Mouse (Mus musculus): ENCODE measurements around the gene Car3. TPM values are rescaled to one million over a fixed set of nuclear protein-coding genes. Genes with fewer than 3 reads are reported as not detected.
A peak's percentile ranks its signal among the peaks of the same experiment; 100 is the strongest.

Car3 gene
- polyA plus RNA-seq, 1 experiment from 2014 or later = 26.8 TPM

GRCm38 (mm10) chr3:14911992-14912582, 48.8 kb downstream of the Car3 start:
- Histone ChIP-seq H3K36me3 (ENCODE audit: control insufficient read depth, insufficient read depth, low read length) (no peaks in the 10 kb centered on the region), H3K4me3 (ENCODE audit: low read length) (no peak overlapping the region), H3K27ac (ENCODE audit: low read depth, low read length) (no peak overlapping the region), H3K4me1 (ENCODE audit: control insufficient read depth, insufficient read depth, low read length) (no peaks in the 10 kb centered on the region), H3K9ac (ENCODE audit: low read depth, low read length) (no peak overlapping the region), H3K27me3 (ENCODE audit: control insufficient read depth, insufficient read depth, low read length) (no peaks in the 10 kb centered on the region), H3K9me3 (ENCODE audit: control insufficient read depth, low read length) (no peaks in the 10 kb centered on the region), H3K4me2 (replicated peaks; ENCODE audit: low read depth, low read length) (no peak overlapping the region)
- peak; percentile 71; the same call in 1 of the 2 replicates for ATAC-seq (ENCODE audit: low FRiP score, low TSS enrichment)
- 54% methylated on average over 4 of the region's 4 CpGs for WGBS

- no peaks in the 10 kb centered on the region for H3K9me3 ChIP-seq (ENCODE audit: control insufficient read depth, low read length)
- no peaks in the 10 kb centered on the region for H3K4me1 ChIP-seq (ENCODE audit: control insufficient read depth, insufficient read depth, low read length)
- no peak overlapping the region for H3K4me2 ChIP-seq (replicated peaks; ENCODE audit: low read depth, low read length)
- no peak overlapping the region for H3K27ac ChIP-seq (ENCODE audit: low read depth, low read length)
- ATAC-seq (ENCODE audit: low FRiP score, low TSS enrichment) = no peak
- no peak overlapping the region for H3K9ac ChIP-seq (ENCODE audit: low read depth, low read length)
- H3K4me3 ChIP-seq (ENCODE audit: low read length) = no peak overlapping the region
- H3K36me3 ChIP-seq (ENCODE audit: control insufficient read depth, insufficient read depth, low read length) = no peaks in the 10 kb centered on the region
- H3K27me3 ChIP-seq (ENCODE audit: control insufficient read depth, insufficient read depth, low read length) = no peaks in the 10 kb centered on the region
- WGBS = 81% methylated on average over 4 of the region's 4 CpGs
These were observed 50.5 kb downstream of the Car3 start for GRCm38 (mm10) chr3:14913774-14914173.

- 92% methylated on average over 2 of the region's 2 CpGs for WGBS
- no peaks in the 10 kb centered on the region for H3K4me1 ChIP-seq (ENCODE audit: control insufficient read depth, insufficient read depth, low read length)
- H3K27me3 ChIP-seq (ENCODE audit: control insufficient read depth, insufficient read depth, low read length) = no peaks in the 10 kb centered on the region
- no peaks in the 10 kb centered on the region for H3K9me3 ChIP-seq (ENCODE audit: control insufficient read depth, low read length)
- H3K4me2 ChIP-seq (replicated peaks; ENCODE audit: low read depth, low read length) = no peak overlapping the region
- no peaks in the 10 kb centered on the region for H3K36me3 ChIP-seq (ENCODE audit: control insufficient read depth, insufficient read depth, low read length)
- no peak overlapping the region for H3K9ac ChIP-seq (ENCODE audit: low read depth, low read length)
- no peak for ATAC-seq (ENCODE audit: low FRiP score, low TSS enrichment)
- no peak overlapping the region for H3K27ac ChIP-seq (ENCODE audit: low read depth, low read length)
- H3K4me3 ChIP-seq (ENCODE audit: low read length) = no peak overlapping the region
These were observed 52.0 kb downstream of the Car3 start for GRCm38 (mm10) chr3:14915355-14915754.

GRCm38 (mm10) chr3:14917261-14917660, 53.9 kb downstream of the Car3 start:
- no peak overlapping the region for H3K27ac ChIP-seq (ENCODE audit: low read depth, low read length)
- H3K4me2 ChIP-seq (replicated peaks; ENCODE audit: low read depth, low read length) = no peak overlapping the region
- 79% methylated on average over 2 of the region's 2 CpGs for WGBS
- no peaks in the 10 kb centered on the region for H3K9me3 ChIP-seq (ENCODE audit: control insufficient read depth, low read length)
- H3K9ac ChIP-seq (ENCODE audit: low read depth, low read length) = no peak overlapping the region
- no peaks in the 10 kb centered on the region for H3K27me3 ChIP-seq (ENCODE audit: control insufficient read depth, insufficient read depth, low read length)
- no peaks in the 10 kb centered on the region for H3K36me3 ChIP-seq (ENCODE audit: control insufficient read depth, insufficient read depth, low read length)
- H3K4me1 ChIP-seq (ENCODE audit: control insufficient read depth, insufficient read depth, low read length) = no peaks in the 10 kb centered on the region
- ATAC-seq (ENCODE audit: low FRiP score, low TSS enrichment) = no peak
- no peak overlapping the region for H3K4me3 ChIP-seq (ENCODE audit: low read length)

Other genes with a start within 250 kb of the Car3 start
- 4.2 and 4.7 TPM in 2 replicates for gene Car13, start 221.8 kb upstream of the Car3 start, polyA plus RNA-seq (2014; fragmentation: Nextera tagmentation; extraction: Ambion mirVana)
- not detected in 2 replicates for gene Car1, start 55.1 kb upstream of the Car3 start, polyA plus RNA-seq (2014; fragmentation: Nextera tagmentation; extraction: Ambion mirVana)
- gene Car2, start 22.8 kb downstream of the Car3 start, polyA plus RNA-seq (2014; fragmentation: Nextera tagmentation; extraction: Ambion mirVana) = 31.0 and 38.2 TPM in 2 replicates